Mouse (Mus musculus): ENCODE data around the gene Wwp2. TPM values are rescaled to one million over a fixed set of nuclear protein-coding genes. Genes with fewer than 3 reads are reported as not detected.
"Not testable (repeated sequence)": the region's sequence is repeated elsewhere in the genome, so short reads cannot be mapped to it uniquely, and the experiment has no call there.

The Wwp2 gene
- total RNA-seq, 2 experiments from 2014 or later, result 114 to 192 TPM

GRCm38 (mm10) chr8:107470302-107470701 is 34.1 kb downstream of the Wwp2 start:
- ATAC-seq (replicated peaks; ENCODE audit: low FRiP score, poor library complexity, severe bottlenecking), result no peak

GRCm38 (mm10) chr8:107472403-107473100 is 36.4 kb downstream of the Wwp2 start:
- ATAC-seq (replicated peaks; ENCODE audit: low FRiP score, poor library complexity, severe bottlenecking), result no peak

GRCm38 (mm10) chr8:107473369-107473768 is 37.2 kb downstream of the Wwp2 start:
- 0 out of 2 replicates have a peak, but pooled peaks have one; percentile 54 for ATAC-seq (replicated peaks; ENCODE audit: low FRiP score, poor library complexity, severe bottlenecking)

DNA sequence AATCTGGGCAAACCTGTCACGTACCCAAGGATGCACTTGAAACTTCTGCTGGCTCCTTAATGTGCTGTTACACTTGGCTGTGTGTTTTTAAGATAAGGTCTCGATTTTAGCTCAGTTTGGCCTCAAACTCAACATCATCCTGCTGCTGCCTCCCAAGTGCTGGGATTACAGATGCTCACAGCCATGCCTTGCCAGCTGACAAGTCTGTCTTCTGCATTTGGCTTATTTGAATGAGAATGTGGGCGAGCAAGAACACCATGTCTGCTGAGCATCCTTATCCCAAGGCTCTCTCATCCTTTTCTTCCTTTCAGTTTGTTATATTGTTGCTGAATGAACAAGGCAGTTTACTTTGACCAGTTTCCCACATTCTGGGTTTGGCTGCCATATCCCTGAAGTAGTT is 39.4 kb downstream of the Wwp2 start:
- no peak for ATAC-seq (replicated peaks; ENCODE audit: low FRiP score, poor library complexity, severe bottlenecking)

- ATAC-seq (replicated peaks; ENCODE audit: low FRiP score, poor library complexity, severe bottlenecking), result not testable (repeated sequence)
Observed at GRCm38 (mm10) chr8:107476786-107477185, 40.6 kb downstream of the Wwp2 start.

- no peak for ATAC-seq (replicated peaks; ENCODE audit: low FRiP score, poor library complexity, severe bottlenecking)
Observed at GRCm38 (mm10) chr8:107478728-107479127, 42.6 kb downstream of the Wwp2 start.

DNA sequence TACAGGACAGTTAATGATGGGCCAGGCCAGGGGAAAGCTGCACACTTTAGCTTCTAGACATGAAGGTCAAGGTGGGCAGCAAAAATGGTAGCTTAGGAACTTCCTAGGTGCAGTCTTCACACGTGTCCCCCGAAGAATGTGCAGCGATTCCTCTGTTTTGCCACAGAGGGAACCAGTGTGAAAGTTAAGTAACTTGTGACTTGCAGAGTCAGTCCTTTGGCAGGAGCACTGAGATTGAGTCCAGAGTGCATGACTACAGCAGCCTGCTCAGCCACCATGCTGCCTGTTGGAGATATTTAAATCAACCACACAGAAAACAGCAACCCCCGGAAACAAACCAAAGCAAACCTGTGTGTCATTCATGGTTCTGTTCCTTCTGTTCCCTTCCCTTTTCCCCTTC is 44.3 kb downstream of the Wwp2 start:
- ATAC-seq (replicated peaks; ENCODE audit: low FRiP score, poor library complexity, severe bottlenecking), result no peak

DNA sequence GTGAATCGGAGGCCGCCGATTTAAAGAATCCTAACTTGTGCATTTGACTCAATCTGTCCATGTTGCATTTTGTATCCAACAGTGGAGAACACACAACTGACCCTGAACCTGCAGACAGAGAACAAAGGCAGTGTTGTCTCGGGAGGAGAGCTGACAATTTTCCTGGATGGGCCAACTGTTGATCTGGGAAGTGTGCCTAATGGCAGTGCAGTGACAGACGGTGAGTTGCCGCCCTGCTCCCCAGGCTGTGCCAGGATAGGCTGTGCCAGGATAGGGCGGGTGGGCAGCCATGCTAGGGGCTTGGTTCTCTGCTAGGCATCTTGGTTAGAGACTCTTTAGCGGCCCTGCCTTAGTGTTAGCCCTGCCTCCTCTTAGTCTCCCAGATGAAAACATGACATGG is 47.1 kb downstream of the Wwp2 start:
- ATAC-seq (replicated peaks; ENCODE audit: low FRiP score, poor library complexity, severe bottlenecking), result no peak

GRCm38 (mm10) chr8:107484956-107485355 is 48.8 kb downstream of the Wwp2 start:
- no peak for ATAC-seq (replicated peaks; ENCODE audit: low FRiP score, poor library complexity, severe bottlenecking)

- ATAC-seq (replicated peaks; ENCODE audit: low FRiP score, poor library complexity, severe bottlenecking), result no peak
Observed at GRCm38 (mm10) chr8:107488551-107488950, 52.4 kb downstream of the Wwp2 start.

- peak; percentile 50; the same call in 1 of the 2 replicates for ATAC-seq (replicated peaks; ENCODE audit: low FRiP score, poor library complexity, severe bottlenecking)
Observed at GRCm38 (mm10) chr8:107489086-107489485, 52.9 kb downstream of the Wwp2 start.

- ATAC-seq (replicated peaks; ENCODE audit: low FRiP score, poor library complexity, severe bottlenecking), result no peak
Observed at GRCm38 (mm10) chr8:107489921-107490320, 53.8 kb downstream of the Wwp2 start.

DNA sequence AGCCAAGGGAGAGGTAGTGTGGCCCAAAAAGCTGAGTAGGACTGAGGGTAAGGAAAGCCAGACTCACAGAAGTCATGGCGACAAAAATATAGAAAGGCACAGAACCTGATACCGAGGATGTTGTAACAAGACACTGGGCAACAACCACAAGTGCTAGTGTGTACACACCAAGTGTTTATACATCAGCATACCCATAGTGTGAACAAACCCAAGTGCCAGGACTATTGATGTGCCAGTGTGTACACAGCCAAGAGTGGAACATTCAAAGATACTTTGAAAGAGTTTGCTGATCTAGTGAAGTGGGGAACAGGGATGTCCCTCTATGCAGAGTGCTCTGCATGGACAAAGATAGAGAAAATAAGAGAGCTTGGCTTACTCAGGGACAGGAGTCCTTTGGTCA is 54.5 kb downstream of the Wwp2 start:
- ATAC-seq (replicated peaks; ENCODE audit: low FRiP score, poor library complexity, severe bottlenecking), result no peak

DNA sequence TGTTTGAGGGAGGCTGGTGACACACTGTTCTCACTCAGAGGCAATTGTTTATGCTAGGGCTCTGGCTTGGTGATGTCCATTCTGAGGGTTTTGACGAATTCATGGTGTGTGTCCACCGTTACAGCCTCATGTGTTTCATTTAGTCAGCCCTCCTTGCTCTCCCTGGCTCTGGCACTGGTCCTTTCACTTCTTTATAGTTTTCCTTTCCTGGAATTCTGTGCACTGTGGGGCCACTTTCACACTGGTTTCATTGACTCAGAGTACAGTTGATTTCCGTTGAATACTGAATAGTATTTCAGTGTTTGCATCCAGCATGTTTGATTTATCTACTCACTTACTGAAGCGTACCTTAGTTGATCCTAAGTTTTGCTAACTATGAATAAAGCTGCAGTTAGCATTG is 55.0 kb downstream of the Wwp2 start:
- no peak for ATAC-seq (replicated peaks; ENCODE audit: low FRiP score, poor library complexity, severe bottlenecking)

DNA sequence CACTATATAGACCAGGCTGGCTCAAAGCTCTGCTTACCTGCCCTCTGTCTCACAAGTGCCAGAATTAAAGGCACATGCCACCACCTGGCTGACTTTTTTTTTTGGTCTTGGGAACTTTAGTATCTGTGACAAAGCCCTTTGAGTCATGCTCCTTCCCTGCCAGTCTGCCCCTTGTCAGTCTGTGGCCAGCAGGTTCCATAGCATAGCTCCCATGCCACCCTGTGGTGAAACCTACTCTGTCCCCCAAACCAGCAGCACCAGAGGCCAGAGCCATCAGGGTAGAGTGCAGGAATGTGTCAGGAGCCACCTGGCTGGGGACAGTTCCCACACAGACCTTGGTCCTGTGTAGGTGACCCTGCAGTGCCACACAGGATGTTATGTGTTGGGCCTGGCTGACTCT is 55.7 kb downstream of the Wwp2 start:
- no peak for ATAC-seq (replicated peaks; ENCODE audit: low FRiP score, poor library complexity, severe bottlenecking)

GRCm38 (mm10) chr8:107492802-107493201 is 56.6 kb downstream of the Wwp2 start:
- ATAC-seq (replicated peaks; ENCODE audit: low FRiP score, poor library complexity, severe bottlenecking), result no peak

DNA sequence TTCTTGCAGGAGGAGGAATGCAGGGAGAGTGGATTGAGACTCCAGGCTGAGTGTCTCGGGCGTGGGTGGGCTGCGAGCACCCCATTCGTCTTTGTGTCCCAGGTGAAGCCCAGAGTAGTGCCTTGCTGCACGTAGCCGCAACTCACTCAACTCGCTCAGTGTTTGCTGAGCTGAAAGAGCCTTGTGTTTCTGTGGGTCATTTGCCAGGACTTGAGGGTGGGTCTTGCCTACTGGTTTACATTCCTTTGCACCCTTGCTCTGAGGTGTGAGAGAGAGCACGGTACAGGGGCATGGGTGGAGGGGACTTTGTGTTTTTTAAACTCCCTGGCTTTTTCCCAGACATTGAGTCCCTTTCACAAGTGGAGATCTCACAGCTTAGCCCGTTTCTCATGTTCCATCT is 59.3 kb downstream of the Wwp2 start:
- no peak for ATAC-seq (replicated peaks; ENCODE audit: low FRiP score, poor library complexity, severe bottlenecking)

- no peak for ATAC-seq (replicated peaks; ENCODE audit: low FRiP score, poor library complexity, severe bottlenecking)
Observed at GRCm38 (mm10) chr8:107497708-107498107, 61.5 kb downstream of the Wwp2 start.

GRCm38 (mm10) chr8:107498390-107498789 is 62.2 kb downstream of the Wwp2 start:
- ATAC-seq (replicated peaks; ENCODE audit: low FRiP score, poor library complexity, severe bottlenecking), result no peak

DNA sequence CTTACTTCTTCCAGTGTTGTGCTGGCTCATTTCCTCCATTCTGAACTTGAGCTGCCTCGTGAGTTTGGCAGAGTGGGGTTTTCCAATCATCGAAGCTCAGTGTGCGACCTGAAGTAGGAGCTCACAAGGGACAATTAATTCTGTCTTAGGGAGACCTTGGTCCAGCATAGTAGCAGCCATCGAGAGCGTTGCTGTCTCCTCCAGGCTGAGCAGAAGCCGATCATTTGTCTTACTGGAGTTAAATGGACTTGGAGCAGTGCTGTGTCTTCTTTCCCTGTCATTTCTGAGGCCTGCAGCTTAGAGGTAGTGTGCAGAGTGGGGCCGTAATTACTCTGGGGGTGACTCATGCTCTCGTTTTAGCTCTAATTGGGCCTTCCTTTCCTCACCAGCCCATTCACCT is 62.6 kb downstream of the Wwp2 start:
- no peak for ATAC-seq (replicated peaks; ENCODE audit: low FRiP score, poor library complexity, severe bottlenecking)

GRCm38 (mm10) chr8:107499519-107499918 is 63.4 kb downstream of the Wwp2 start:
- ATAC-seq (replicated peaks; ENCODE audit: low FRiP score, poor library complexity, severe bottlenecking), result no peak

DNA sequence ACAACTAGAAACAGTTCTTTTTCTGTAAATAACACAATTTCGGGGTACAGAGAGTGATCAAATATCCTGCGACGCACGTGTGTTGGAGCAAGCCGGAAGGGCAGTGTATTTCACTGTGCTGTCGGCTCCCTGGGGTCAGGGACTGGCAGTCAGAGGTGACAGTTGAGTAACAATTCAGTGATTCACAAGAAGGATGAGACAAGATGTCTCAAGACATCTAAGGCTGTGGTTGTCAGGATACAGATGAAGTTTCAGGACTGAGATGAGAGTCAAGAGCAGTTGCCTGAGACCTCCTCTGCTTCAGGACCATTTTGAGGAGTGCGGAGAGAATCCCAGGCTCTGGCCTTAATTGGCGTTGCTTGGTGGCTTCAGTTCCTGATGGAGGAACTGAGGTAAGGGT is 66.2 kb downstream of the Wwp2 start:
- no peak for ATAC-seq (replicated peaks; ENCODE audit: low FRiP score, poor library complexity, severe bottlenecking)
